Mouse (Mus musculus): ENCODE results near the gene Cdk11b.

GRCm38 (mm10) chr4:155602753-155603152 is 21.9 kb upstream of the Cdk11b start:
- TF ChIP-seq CTCF (IDR thresholded peaks at IDR 0.05; ENCODE audit: control insufficient read depth, insufficient read depth, low read length) (no peak), POLR2A (IDR thresholded peaks at IDR 0.05; ENCODE audit: borderline replicate concordance, control insufficient read depth, low read depth, low read length) (no peak)
